Mouse (Mus musculus): ENCODE measurements at regions not wholly inside any gene's neighbourhood (a gene's known extent, or its start where the extent isn't known, plus 50 kb on each side); places are given as distances from the start of the nearest gene placed in this dataset.

DNA sequence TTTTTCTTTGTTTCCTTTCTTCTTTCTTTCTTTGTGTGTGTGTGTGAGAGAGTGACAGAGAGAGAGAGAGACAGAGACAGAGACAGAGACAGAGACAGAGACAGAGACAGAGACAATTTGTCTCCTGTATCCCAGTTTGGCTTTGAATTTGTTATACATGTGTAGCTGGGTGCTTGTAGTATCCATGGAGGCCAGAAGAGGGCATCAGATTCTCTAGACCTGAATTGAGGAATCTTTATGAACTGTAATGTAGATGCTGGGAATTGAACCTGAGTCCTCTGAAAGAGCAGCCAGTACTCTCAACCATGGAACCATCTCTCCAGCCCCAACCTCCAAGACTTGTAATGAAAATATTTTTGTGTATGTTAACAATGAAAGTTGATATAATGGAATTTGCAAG is 190.2 kb upstream of the Sgcd start:
- H3K4me3 ChIP-seq (replicated peaks; ENCODE audit: control insufficient read depth, low read depth, low read length): no peak overlapping the region
- TF ChIP-seq POLR2A (IDR thresholded peaks at IDR 0.05; ENCODE audit: borderline replicate concordance, control insufficient read depth, low read depth, low read length) (no peak), CTCF (IDR thresholded peaks at IDR 0.05; ENCODE audit: control insufficient read depth, insufficient read depth, low read length) (no peak)
- no peaks in the 10 kb centered on the region for H3K4me1 ChIP-seq (ENCODE audit: control insufficient read depth, insufficient read depth, low read length)

DNA sequence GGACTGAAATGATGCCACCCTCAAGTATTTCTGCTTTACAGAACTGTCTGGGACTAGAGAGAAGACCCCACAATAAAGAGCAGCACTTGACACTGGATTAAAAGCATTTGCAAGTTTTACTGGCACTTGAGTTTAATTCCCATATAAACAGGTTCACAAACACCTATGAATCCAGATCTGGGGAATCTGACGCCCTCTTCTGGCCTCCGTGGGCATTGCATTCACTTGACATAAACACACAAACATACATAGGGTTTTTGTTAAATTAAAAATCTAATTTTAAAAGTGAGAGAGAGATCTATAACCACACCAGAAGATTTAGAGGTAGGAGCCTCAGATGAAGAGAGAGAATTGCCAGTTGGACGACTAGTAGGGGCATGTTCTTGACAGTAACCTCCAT is 189.4 kb upstream of the Sgcd start:
- H3K27ac ChIP-seq (ENCODE audit: control insufficient read depth, insufficient read depth, low read depth, low read length, poor library complexity): no peak overlapping the region
- no peaks in the 10 kb centered on the region for H3K4me1 ChIP-seq (ENCODE audit: control insufficient read depth, insufficient read depth, low read length)
- no peak overlapping the region for H3K4me3 ChIP-seq (replicated peaks; ENCODE audit: control insufficient read depth, low read depth, low read length)
- 27% methylated on average over 3 of the region's 3 CpGs for WGBS
- no peak for TF ChIP-seq POLR2A (IDR thresholded peaks at IDR 0.05; ENCODE audit: borderline replicate concordance, control insufficient read depth, low read depth, low read length)
- no peak for TF ChIP-seq CTCF (IDR thresholded peaks at IDR 0.05; ENCODE audit: control insufficient read depth, insufficient read depth, low read length)

More for the DNA sequence above, 190.2 kb upstream of the Sgcd start:
- H3K27ac ChIP-seq (ENCODE audit: control insufficient read depth, insufficient read depth, low read depth, low read length, poor library complexity): no peak overlapping the region

GRCm38 (mm10) chr11:48176451-48176850 is 187.7 kb upstream of the Sgcd start:
- Histone ChIP-seq H3K4me3 (replicated peaks; ENCODE audit: control insufficient read depth, low read depth, low read length) (no peak overlapping the region), H3K4me1 (ENCODE audit: control insufficient read depth, insufficient read depth, low read length) (no peaks in the 10 kb centered on the region), H3K27ac (ENCODE audit: control insufficient read depth, insufficient read depth, low read depth, low read length, poor library complexity) (no peak overlapping the region)
- 50% methylated on average over 4 of the region's 4 CpGs for WGBS
- no peak for TF ChIP-seq POLR2A (IDR thresholded peaks at IDR 0.05; ENCODE audit: borderline replicate concordance, control insufficient read depth, low read depth, low read length)
- TF ChIP-seq CTCF (IDR thresholded peaks at IDR 0.05; ENCODE audit: control insufficient read depth, insufficient read depth, low read length): no peak

DNA sequence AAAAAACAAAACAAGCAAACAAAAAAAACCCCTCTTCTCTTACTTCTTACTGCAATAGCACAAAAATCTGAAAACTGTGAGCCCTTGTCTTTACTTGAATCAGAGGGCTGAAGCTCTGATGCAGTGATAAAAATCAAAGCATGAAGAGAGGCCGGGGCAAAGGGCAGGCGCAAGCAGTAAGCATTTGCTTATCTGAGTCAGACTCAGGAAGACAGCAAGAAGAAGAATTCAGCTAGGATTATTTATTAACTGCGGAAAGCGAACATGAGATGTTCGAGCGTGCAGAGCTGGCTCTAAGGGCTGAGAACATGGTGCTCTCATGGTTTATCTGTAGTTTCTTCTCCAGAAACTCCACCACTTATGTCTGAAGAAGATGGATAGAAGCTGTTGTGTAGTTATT is 163.4 kb upstream of the Sgcd start:
- TF ChIP-seq CTCF (IDR thresholded peaks at IDR 0.05; ENCODE audit: control insufficient read depth, insufficient read depth, low read length) (no peak), POLR2A (IDR thresholded peaks at IDR 0.05; ENCODE audit: borderline replicate concordance, control insufficient read depth, low read depth, low read length) (no peak)
- WGBS: 73% methylated on average over 6 of the region's 6 CpGs
- H3K4me1 ChIP-seq (ENCODE audit: control insufficient read depth, insufficient read depth, low read length): no peaks in the 10 kb centered on the region
- no peak overlapping the region for H3K27ac ChIP-seq (ENCODE audit: control insufficient read depth, insufficient read depth, low read depth, low read length, poor library complexity)
- no peak overlapping the region for H3K4me3 ChIP-seq (replicated peaks; ENCODE audit: control insufficient read depth, low read depth, low read length)

DNA sequence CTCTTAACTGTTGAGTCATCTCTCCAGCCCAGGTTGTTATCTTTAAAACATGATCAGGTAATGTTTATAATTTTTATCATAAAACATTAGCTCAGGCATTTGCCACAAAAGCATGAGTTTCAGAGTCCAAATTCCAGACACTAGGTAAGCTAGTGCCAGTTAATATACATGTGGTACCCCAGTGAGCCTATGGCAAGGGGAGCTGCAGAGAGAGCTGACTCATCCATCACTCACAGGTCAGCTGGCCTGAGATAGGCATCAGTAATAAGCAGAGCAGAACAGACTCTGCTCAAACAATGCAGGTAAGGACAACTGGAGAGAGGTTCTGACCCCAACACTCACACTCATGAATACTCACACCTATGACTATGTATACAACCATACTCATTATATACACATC is 144.6 kb upstream of the Sgcd start:
- H3K27ac ChIP-seq (ENCODE audit: control insufficient read depth, insufficient read depth, low read depth, low read length, poor library complexity): no peak overlapping the region
- H3K4me1 ChIP-seq (ENCODE audit: control insufficient read depth, insufficient read depth, low read length): no peaks in the 10 kb centered on the region
- TF ChIP-seq CTCF (IDR thresholded peaks at IDR 0.05; ENCODE audit: control insufficient read depth, insufficient read depth, low read length) (no peak), POLR2A (IDR thresholded peaks at IDR 0.05; ENCODE audit: borderline replicate concordance, control insufficient read depth, low read depth, low read length) (no peak)

GRCm38 (mm10) chr11:48098063-48098462 is 109.3 kb upstream of the Sgcd start:
- H3K4me1 ChIP-seq (ENCODE audit: control insufficient read depth, insufficient read depth, low read length): no peaks in the 10 kb centered on the region
- TF ChIP-seq CTCF (IDR thresholded peaks at IDR 0.05; ENCODE audit: control insufficient read depth, insufficient read depth, low read length) (no peak), POLR2A (IDR thresholded peaks at IDR 0.05; ENCODE audit: borderline replicate concordance, control insufficient read depth, low read depth, low read length) (no peak)
- 73% methylated on average over 3 of the region's 3 CpGs for WGBS
- H3K4me3 ChIP-seq (replicated peaks; ENCODE audit: control insufficient read depth, low read depth, low read length): no peak overlapping the region
- H3K27ac ChIP-seq (ENCODE audit: control insufficient read depth, insufficient read depth, low read depth, low read length, poor library complexity): no peak overlapping the region

More for the DNA sequence above, 144.6 kb upstream of the Sgcd start:
- no peak overlapping the region for H3K4me3 ChIP-seq (replicated peaks; ENCODE audit: control insufficient read depth, low read depth, low read length)

GRCm38 (mm10) chr11:48097455-48097854 is 108.7 kb upstream of the Sgcd start:
- TF ChIP-seq POLR2A (IDR thresholded peaks at IDR 0.05; ENCODE audit: borderline replicate concordance, control insufficient read depth, low read depth, low read length) (no peak), CTCF (IDR thresholded peaks at IDR 0.05; ENCODE audit: control insufficient read depth, insufficient read depth, low read length) (no peak)
- Histone ChIP-seq H3K27ac (ENCODE audit: control insufficient read depth, insufficient read depth, low read depth, low read length, poor library complexity) (no peak overlapping the region), H3K4me1 (ENCODE audit: control insufficient read depth, insufficient read depth, low read length) (no peaks in the 10 kb centered on the region), H3K4me3 (replicated peaks; ENCODE audit: control insufficient read depth, low read depth, low read length) (no peak overlapping the region)
- 80% methylated on average over 6 of the region's 6 CpGs for WGBS

DNA sequence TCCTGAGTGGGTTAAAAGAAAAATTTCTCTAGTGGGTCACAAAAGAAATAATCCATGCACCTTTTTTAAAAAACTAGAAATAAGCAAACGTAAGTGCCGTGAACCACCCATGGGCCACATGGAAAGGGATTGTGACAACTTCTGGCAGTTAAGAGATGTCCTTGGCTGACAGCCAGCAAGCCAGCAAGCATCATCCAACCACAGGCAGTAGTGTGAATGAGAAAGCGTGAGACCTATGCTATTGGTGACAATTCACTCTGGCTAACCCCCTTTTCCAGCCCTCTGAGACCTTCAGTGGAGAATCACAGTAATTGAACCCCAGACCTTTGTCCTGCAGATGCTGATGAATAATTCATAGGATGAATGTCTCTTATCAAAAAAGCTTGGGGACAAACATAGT is 78.3 kb upstream of the Sgcd start:
- no peak for TF ChIP-seq CTCF (IDR thresholded peaks at IDR 0.05; ENCODE audit: control insufficient read depth, insufficient read depth, low read length)
- Histone ChIP-seq H3K4me3 (replicated peaks; ENCODE audit: control insufficient read depth, low read depth, low read length) (no peak overlapping the region), H3K27ac (ENCODE audit: control insufficient read depth, insufficient read depth, low read depth, low read length, poor library complexity) (no peak overlapping the region), H3K4me1 (ENCODE audit: control insufficient read depth, insufficient read depth, low read length) (no peaks in the 10 kb centered on the region)
- WGBS: 62% methylated on average over 3 of the region's 3 CpGs

- no peak for TF ChIP-seq POLR2A (IDR thresholded peaks at IDR 0.05; ENCODE audit: borderline replicate concordance, control insufficient read depth, low read depth, low read length)
- TF ChIP-seq CTCF (IDR thresholded peaks at IDR 0.05; ENCODE audit: control insufficient read depth, insufficient read depth, low read length): no peak
- 74% methylated on average over 9 of the region's 9 CpGs for WGBS
- no peak overlapping the region for H3K27ac ChIP-seq (ENCODE audit: control insufficient read depth, insufficient read depth, low read depth, low read length, poor library complexity)
Observed at GRCm38 (mm10) chr11:48063719-48064118, 75.0 kb upstream of the Sgcd start.

More at GRCm38 (mm10) chr11:48063719-48064118, 75.0 kb upstream of the Sgcd start:
- no peaks in the 10 kb centered on the region for H3K4me1 ChIP-seq (ENCODE audit: control insufficient read depth, insufficient read depth, low read length)
- no peak overlapping the region for H3K4me3 ChIP-seq (replicated peaks; ENCODE audit: control insufficient read depth, low read depth, low read length)
